Comparison of ENCODE assay signal across 16 mouse cellular contexts in genomic region chr4:134986336-134986635, GRCm38 (mm10). TPM values are rescaled to one million over a fixed set of nuclear protein-coding genes. Genes with fewer than 3 reads are reported as not detected.
A peak's percentile ranks its signal among the peaks of the same experiment; 100 is the strongest.
DNase-seq lines count a peak whose midpoint lies in the region; TF ChIP-seq lines count a peak whose summit lies in the region.
"Had no signal": no experiment of that assay in that cellular context is flagged by ENCODE, and none has a peak within 500 bp of the region (broad histone marks: within the 10 kb centered on the region; RNA-seq: fewer than 3 reads in every experiment).

No protein-coding gene starts in this region.

- no peak overlapping the region for H3K4me3 ChIP-seq in layer of hippocampus, adult 2 months
- H3K4me3 ChIP-seq: forebrain, embryonic 12.5 days; liver, embryonic 15.5 days; megakaryocyte, embryonic 14.5 days; midbrain, embryonic 15.5 days; stomach, embryonic 15.5 days had no signal

- H3K27ac ChIP-seq in layer of hippocampus, adult 2 months: no peak overlapping the region
- H3K27ac ChIP-seq: forebrain, embryonic 12.5 days; liver, embryonic 15.5 days; midbrain, embryonic 15.5 days; stomach, embryonic 15.5 days had no signal

- no peak for TF ChIP-seq CTCF in layer of hippocampus, adult 2 months (conservative IDR thresholded peaks at IDR 0.05)

- DNase-seq in gastrocnemius, postnatal 10 days: peak; percentile 27
- no peak for DNase-seq in gastrocnemius, adult 8-10 months (ENCODE audit: low spot score in 2 of 2)
- DNase-seq in layer of hippocampus, adult 2 months (ENCODE audit: low spot score in 2 of 2): peak; percentile 18 to 36
- no peak for DNase-seq in layer of hippocampus, adult 18-20 months (ENCODE audit: low spot score in 2 of 2)
- DNase-seq in Muller cell, postnatal 12 days (ENCODE audit: inconsistent ontology term): peak; percentile 95
- peak; percentile 88 for DNase-seq in fibroblast of lung, adult 2 months (ENCODE audit: low read depth)
- DNase-seq in lung, postnatal 10 days: no peak
- DNase-seq: adrenal gland, postnatal 25 days; heart, adult 11 months; kidney, adult 2 months; kidney, postnatal 14 days had no signal

RNA-seq across cellular contexts. Expression of gene Syf2, which starts 55.6 kb away (rescaled TPM):
- 10 to 100 TPM; 43.5 to 43.7 TPM for total RNA-seq in gastrocnemius, postnatal 10 days (2021)
- total RNA-seq in gastrocnemius, adult 8-10 months (2022): 10 to 100 TPM; 33.5 to 45.5 (median 39.6) TPM
- 10 to 100 TPM; 53.1 to 56.2 TPM for total RNA-seq in layer of hippocampus, adult 2 months (2021)
- 10 to 100 TPM; 58.8 to 69.7 TPM for total RNA-seq in layer of hippocampus, adult 18-20 months (2021)

Comparison
In these comparisons a context has a peak if more than half of its experiments do, and no peak if none do; other contexts are left out.
1. DNase-seq: peak in gastrocnemius, postnatal 10 days (single experiment), layer of hippocampus, adult 2 months (2 of 2), Muller cell, postnatal 12 days (single experiment) and fibroblast of lung, adult 2 months (single experiment); none in gastrocnemius, adult 8-10 months (0 of 2), layer of hippocampus, adult 18-20 months (0 of 2) and lung, postnatal 10 days (single experiment).